ENCODE assay signal across 17 mouse cellular contexts in the genomic region with DNA sequence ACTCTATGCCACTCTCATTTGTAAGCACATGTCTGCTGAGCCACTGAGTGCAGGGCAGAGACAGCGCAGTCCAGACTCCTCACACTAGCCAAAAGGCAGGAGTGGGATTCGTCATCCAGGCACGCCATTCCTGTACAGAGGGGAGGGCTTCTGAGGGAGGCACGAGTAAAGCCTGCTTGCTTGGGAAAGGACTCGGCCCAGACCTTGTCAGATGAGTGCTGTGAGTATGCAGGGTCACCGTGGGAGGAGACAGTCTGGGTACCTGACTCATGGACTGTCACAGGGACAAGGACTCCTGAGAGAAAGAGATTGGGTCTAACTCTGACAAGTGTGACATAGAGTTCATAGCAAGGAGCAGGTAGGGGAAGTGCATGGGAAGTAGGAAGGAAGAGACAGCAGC. TPM values are rescaled to one million over a fixed set of nuclear protein-coding genes. Genes with fewer than 3 reads are reported as not detected.
A peak's percentile ranks its signal among the peaks of the same experiment; 100 is the strongest.
DNase-seq lines count a peak whose midpoint lies in the region; ATAC-seq lines count a peak whose summit lies in the region.
"Had no signal": no experiment of that assay in that cellular context is flagged by ENCODE, and none has a peak within 500 bp of the region (broad histone marks: within the 10 kb centered on the region; RNA-seq: fewer than 3 reads in every experiment).

No protein-coding gene starts in this region.

- no peaks in the 10 kb centered on the region for H3K9me3 ChIP-seq in heart, embryonic 14.5 days (ENCODE audit: control insufficient read depth, low read length)
- H3K9me3 ChIP-seq: embryonic facial prominence, embryonic 10.5 days; embryonic facial prominence, embryonic 12.5 days; forebrain, embryonic 13.5 days; forebrain, embryonic 15.5 days had no signal

- peak; percentile 55 for DNase-seq in adrenal gland, adult 2 months
- DNase-seq in adrenal gland, adult 18-20 months (ENCODE audit: low spot score in 2 of 2), result no peak
- DNase-seq in adrenal gland, postnatal 14 days, result peak; percentile 40
- DNase-seq in adrenal gland, postnatal 25 days, result no peak
- no peak for DNase-seq in heart, adult 9 months (ENCODE audit: low spot score in 2 of 2)
- DNase-seq in frontal cortex, postnatal 25 days (ENCODE audit: low spot score in 2 of 2), result no peak
- DNase-seq: cerebellum, adult 11-12 months; cerebellum, adult 2 months; cerebellum, adult 9-10 months; cerebellum, postnatal 25 days; forebrain, postnatal 0 days had no signal

- no peak overlapping the region for H3K9ac ChIP-seq in heart, embryonic 14.5 days (ENCODE audit: low read length)
- H3K9ac ChIP-seq: embryonic facial prominence, embryonic 12.5 days; forebrain, embryonic 13.5 days; forebrain, embryonic 15.5 days; forebrain, postnatal 0 days had no signal

- H3K4me2 ChIP-seq in heart, embryonic 14.5 days (ENCODE audit: low read length), result no peak overlapping the region
- H3K4me2 ChIP-seq: embryonic facial prominence, embryonic 12.5 days; forebrain, embryonic 13.5 days; forebrain, embryonic 15.5 days had no signal

- no peaks in the 10 kb centered on the region for H3K36me3 ChIP-seq in heart, embryonic 14.5 days (ENCODE audit: control insufficient read depth, insufficient read depth, low read length)
- H3K36me3 ChIP-seq: embryonic facial prominence, embryonic 10.5 days; embryonic facial prominence, embryonic 12.5 days; forebrain, embryonic 15.5 days had no signal

- ATAC-seq in heart, embryonic 14.5 days (ENCODE audit: insufficient number of reproducible peaks, insufficient read depth, low FRiP score, low read depth), result 0 out of 2 replicates have a peak, but pooled peaks have one; percentile 7
- ATAC-seq: forebrain, embryonic 13.5 days; forebrain, embryonic 15.5 days; forebrain, postnatal 0 days had no signal

- 42% methylated on average over 6 of the region's 6 CpGs for WGBS in heart, embryonic 14.5 days

- peaks cover 10 to 12% of the 10 kb centered on the region in 2 experiments for H3K4me1 ChIP-seq in heart, embryonic 14.5 days (ENCODE audit: control insufficient read depth in 2 of 2, insufficient read depth in 2 of 2, low read length in 2 of 2)
- H3K4me1 ChIP-seq: embryonic facial prominence, embryonic 12.5 days had no signal

- no peak overlapping the region for H3K27ac ChIP-seq in heart, embryonic 14.5 days (replicated peaks in 1 of 2; ENCODE audit: control insufficient read depth in 1 of 2, insufficient read depth in 1 of 2, low read depth in 2 of 2, low read length in 2 of 2)
- H3K27ac ChIP-seq: embryonic facial prominence, embryonic 10.5 days; embryonic facial prominence, embryonic 12.5 days; forebrain, embryonic 13.5 days; forebrain, embryonic 15.5 days had no signal

- no peak overlapping the region for H3K4me3 ChIP-seq in heart, embryonic 14.5 days (ENCODE audit: control insufficient read depth in 1 of 2, insufficient read depth in 1 of 2, low read depth in 1 of 2, low read length in 2 of 2)
- H3K4me3 ChIP-seq: embryonic facial prominence, embryonic 10.5 days; embryonic facial prominence, embryonic 12.5 days; forebrain, embryonic 13.5 days; forebrain, embryonic 15.5 days had no signal

- H3K27me3 ChIP-seq in heart, embryonic 14.5 days (ENCODE audit: control insufficient read depth, insufficient read depth, low read length), result peaks cover 4% of the 10 kb centered on the region; the same call in 1 of the 2 replicates
- H3K27me3 ChIP-seq: embryonic facial prominence, embryonic 12.5 days; forebrain, embryonic 13.5 days; forebrain, embryonic 15.5 days had no signal

RNA-seq across cellular contexts. Expression of a gene that starts 40.6 kb away (rescaled TPM):
- 1 to 10 TPM; 4.4 to 5.8 TPM for total RNA-seq in adrenal gland, adult 2 months (2021)
- polyA plus RNA-seq in adrenal gland, adult 2 months (2012; rRNA removed), result 6.4 and 8.3 TPM in 2 replicates
- 1 to 10 TPM; 5.1 to 6.7 TPM for total RNA-seq in adrenal gland, adult 18-20 months (2021)
- 4.4 and 5.8 TPM in 2 replicates for total RNA-seq in adrenal gland, postnatal 14 days (2021)
- total RNA-seq in adrenal gland, postnatal 25 days (2021), result 7.1 and 8.6 TPM in 2 replicates
- 1.3 and 1.5 TPM in 2 replicates for polyA plus RNA-seq in heart, embryonic 14.5 days (2014; fragmentation: Nextera tagmentation; extraction: Ambion mirVana)

RNA-seq across cellular contexts. Expression of a gene that starts 40.8 kb away (rescaled TPM):
- 1 to 10 TPM; 4.4 to 7.8 TPM for total RNA-seq in adrenal gland, adult 2 months (2021)
- polyA plus RNA-seq in adrenal gland, adult 2 months (2012; rRNA removed), result 10.5 and 15.5 TPM in 2 replicates
- total RNA-seq in adrenal gland, adult 18-20 months (2021), result 1 to 10 TPM; 4.0 to 5.4 TPM
- 5.7 and 6.4 TPM in 2 replicates for total RNA-seq in adrenal gland, postnatal 14 days (2021)
- total RNA-seq in adrenal gland, postnatal 25 days (2021), result 4.0 and 9.4 TPM in 2 replicates
- polyA plus RNA-seq in heart, embryonic 14.5 days (2014; fragmentation: Nextera tagmentation; extraction: Ambion mirVana), result 9.3 and 9.7 TPM in 2 replicates

RNA-seq across cellular contexts. Expression of a gene that starts 51.2 kb away (rescaled TPM):
- total RNA-seq in adrenal gland, adult 2 months (2021), result under 1 TPM in 1 of 2 experiments, not detected in 1; 0.28 TPM
- polyA plus RNA-seq in adrenal gland, adult 2 months (2012; rRNA removed), result 0.47 and 0.49 TPM in 2 replicates
- under 1 TPM in 1 of 2 experiments, not detected in 1; 0.22 TPM for total RNA-seq in adrenal gland, adult 18-20 months (2021)
- total RNA-seq in adrenal gland, postnatal 14 days (2021), result 2.5 TPM in 1 of 2 replicates, not detected in the other
- total RNA-seq in adrenal gland, postnatal 25 days (2021), result 0.52 TPM in 1 of 2 replicates, not detected in the other
- polyA plus RNA-seq in heart, embryonic 14.5 days (2014; fragmentation: Nextera tagmentation; extraction: Ambion mirVana), result 0.20 and 0.80 TPM in 2 replicates
- total RNA-seq: MEL had no signal

Comparison
In these comparisons a context has a peak if more than half of its experiments do, and no peak if none do; other contexts are left out.
1. DNase-seq: peak in adrenal gland, adult 2 months (single experiment) and adrenal gland, postnatal 14 days (single experiment); none in adrenal gland, adult 18-20 months (0 of 2), adrenal gland, postnatal 25 days (single experiment), heart, adult 9 months (0 of 2) and frontal cortex, postnatal 25 days (0 of 2).